Mouse (Mus musculus) kidney, postnatal 0 days (tissue): Measurements from ENCODE around the gene Gm340. TPM values are rescaled to one million over a fixed set of nuclear protein-coding genes. Genes with fewer than 3 reads are reported as not detected.

Source experiments
- ATAC-seq: fragments of 200-750 bp; cut with Nextera tagmentation; replicated peaks from 2 replicates; pipeline ENCODE4 v1.8.0; 2017; ENCODE audit warnings: low read depth, moderate number of reproducible peaks, moderate TSS enrichment, moderate library complexity; ENCODE audit not compliant: low FRiP score
- DNase-seq: peaks from one replicate; pipeline ENCODE4 v3.0.0-alpha.2; 2016; ENCODE audit warnings: low spot score
- H3K27ac ChIP-seq: fragments of 300-500 bp; sonication (generic); 2 replicates; pipeline ENCODE4 v1.5.1; 2014; ENCODE audit warnings: mild to moderate bottlenecking
- H3K27me3 ChIP-seq: fragments of 300-500 bp; sonication (generic); 2 replicates; pipeline ENCODE4 v1.6.1; 2014; ENCODE audit warnings: low read length, mixed read lengths; ENCODE audit not compliant: insufficient read depth
- H3K36me3 ChIP-seq: fragments of 300-500 bp; sonication (generic); 2 replicates; pipeline ENCODE4 v1.6.1; 2014; ENCODE audit warnings: low read length, mixed read lengths; ENCODE audit not compliant: insufficient read depth
- H3K4me1 ChIP-seq: fragments of 300-500 bp; sonication (generic); replicated peaks from 2 replicates; pipeline ENCODE4 v1.6.1; 2014; ENCODE audit warnings: antibody characterized with exemption, low read length, mixed read lengths; ENCODE audit not compliant: insufficient read depth
- H3K4me2 ChIP-seq: fragments of 300-500 bp; sonication (generic); 2 replicates; pipeline ENCODE4 v1.6.1; 2014; ENCODE audit warnings: mild to moderate bottlenecking, low read length, moderate library complexity, mixed read lengths
- H3K4me3 ChIP-seq: fragments of 300-500 bp; sonication (generic); replicated peaks from 2 replicates; pipeline ENCODE4 v1.5.1; 2014; ENCODE audit warnings: low read depth, low read length
- H3K9ac ChIP-seq: fragments of 300-500 bp; sonication (generic); 2 replicates; pipeline ENCODE4 v1.6.1; 2014; ENCODE audit warnings: low read depth, low read length
- H3K9me3 ChIP-seq: fragments of 300-500 bp; sonication (generic); replicated peaks from 2 replicates; pipeline ENCODE4 v1.6.1; 2016; ENCODE audit warnings: low read length, inconsistent platforms, mixed read lengths
- CTCF ChIP-seq: IDR thresholded peaks from 2 replicates; pipeline ENCODE4 v1.5.1; 2016; ENCODE audit warnings: antibody characterized with exemption, low read depth, mild to moderate bottlenecking, moderate library complexity
- WGBS: fragments of 180-500 bp; shearing (Covaris S2); extraction: QIAGEN DNeasy Blood & Tissue Kit; methylation state at CpG from one replicate; pipeline ENCODE4 v1.1.7; 2014; 5-methylcytosine and 5-hydroxymethylcytosine counted together
- polyA plus RNA-seq: library from polyadenylated mRNA; unstranded; fragments of >200 nt; fragmentation: Nextera tagmentation; extraction: Ambion mirVana; gene quantifications from 2 replicates; pipeline ENCODE4 v1.2.1, GENCODE M21; 2015

The Gm340 gene
- polyA plus RNA-seq, 1 experiment from 2014 or later, result 1.4 TPM

GRCm38 (mm10) chr19:41587431-41588222 is 5.5 kb downstream of the Gm340 start:
- ATAC-seq (no peak), DNase-seq (no peak)
- WGBS, result 73% methylated on average over 20 of the region's 20 CpGs

GRCm38 (mm10) chr19:41589026-41589425 is 6.9 kb downstream of the Gm340 start:
- DNase-seq (no peak), ATAC-seq (no peak)
- H3K9ac ChIP-seq, result no peak overlapping the region
- H3K4me3 ChIP-seq, result no peak overlapping the region
- no peaks in the 10 kb centered on the region for H3K4me1 ChIP-seq
- H3K4me2 ChIP-seq, result no peak overlapping the region
- no peaks in the 10 kb centered on the region for H3K9me3 ChIP-seq
- H3K27me3 ChIP-seq, result no peaks in the 10 kb centered on the region
- H3K36me3 ChIP-seq, result peaks cover 5% of the 10 kb centered on the region; the same call in 1 of the 2 replicates
- 86% methylated on average over 7 of the region's 7 CpGs for WGBS
- H3K27ac ChIP-seq, result no peak overlapping the region
- no peak for TF ChIP-seq CTCF

More at GRCm38 (mm10) chr19:41587431-41588222, 5.5 kb downstream of the Gm340 start:
- Histone ChIP-seq H3K4me2 (no peak overlapping the region), H3K27me3 (no peaks in the 10 kb centered on the region), H3K9ac (no peak overlapping the region), H3K4me3 (no peak overlapping the region), H3K27ac (no peak overlapping the region), H3K9me3 (no peaks in the 10 kb centered on the region), H3K36me3 (peaks cover 8% of the 10 kb centered on the region; the same call in 1 of the 2 replicates), H3K4me1 (no peaks in the 10 kb centered on the region)
- TF ChIP-seq CTCF, result no peak

GRCm38 (mm10) chr19:41589681-41590080 is 7.5 kb downstream of the Gm340 start:
- no peak for DNase-seq
- H3K9me3 ChIP-seq, result no peaks in the 10 kb centered on the region
- 84% methylated on average over 8 of the region's 8 CpGs for WGBS

GRCm38 (mm10) chr19:41591808-41592207 is 9.6 kb downstream of the Gm340 start:
- DNase-seq, result no peak
- 67% methylated on average over 12 of the region's 12 CpGs for WGBS
- no peaks in the 10 kb centered on the region for H3K36me3 ChIP-seq
- H3K4me2 ChIP-seq, result no peak overlapping the region
- H3K27me3 ChIP-seq, result no peaks in the 10 kb centered on the region
- H3K27ac ChIP-seq, result no peak overlapping the region
- no peaks in the 10 kb centered on the region for H3K9me3 ChIP-seq
- H3K9ac ChIP-seq, result no peak overlapping the region
- no peak for TF ChIP-seq CTCF
- no peak for ATAC-seq
- H3K4me3 ChIP-seq, result no peak overlapping the region
- H3K4me1 ChIP-seq, result no peaks in the 10 kb centered on the region

More at GRCm38 (mm10) chr19:41589681-41590080, 7.5 kb downstream of the Gm340 start:
- Histone ChIP-seq H3K4me1 (no peaks in the 10 kb centered on the region), H3K9ac (no peak overlapping the region), H3K27me3 (no peaks in the 10 kb centered on the region), H3K36me3 (peaks cover under 1% of the 10 kb centered on the region; the same call in 1 of the 2 replicates), H3K4me2 (no peak overlapping the region), H3K4me3 (no peak overlapping the region), H3K27ac (no peak overlapping the region)
- ATAC-seq, result no peak
- no peak for TF ChIP-seq CTCF

GRCm38 (mm10) chr19:41597170-41597894 is 15.2 kb downstream of the Gm340 start:
- no peak overlapping the region for H3K4me3 ChIP-seq
- no peak overlapping the region for H3K9ac ChIP-seq
- TF ChIP-seq CTCF, result no peak
- 76% methylated on average over 6 of the region's 6 CpGs for WGBS
- no peaks in the 10 kb centered on the region for H3K9me3 ChIP-seq
- no peak overlapping the region for H3K27ac ChIP-seq
- H3K36me3 ChIP-seq, result no peaks in the 10 kb centered on the region
- no peaks in the 10 kb centered on the region for H3K4me1 ChIP-seq
- ATAC-seq (no peak), DNase-seq (no peak)
- H3K4me2 ChIP-seq, result no peak overlapping the region
- no peaks in the 10 kb centered on the region for H3K27me3 ChIP-seq

GRCm38 (mm10) chr19:41600647-41601046 is 18.5 kb downstream of the Gm340 start:
- Histone ChIP-seq H3K27me3 (no peaks in the 10 kb centered on the region), H3K9ac (no peak overlapping the region), H3K4me2 (no peak overlapping the region), H3K9me3 (no peaks in the 10 kb centered on the region), H3K4me1 (no peaks in the 10 kb centered on the region), H3K27ac (no peak overlapping the region), H3K4me3 (no peak overlapping the region), H3K36me3 (no peaks in the 10 kb centered on the region)
- ATAC-seq (no peak), DNase-seq (no peak)
- 46% methylated on average over 11 of the region's 11 CpGs for WGBS
- no peak for TF ChIP-seq CTCF
